ENCODE assay signal across 8 mouse cellular contexts in the genomic region with DNA sequence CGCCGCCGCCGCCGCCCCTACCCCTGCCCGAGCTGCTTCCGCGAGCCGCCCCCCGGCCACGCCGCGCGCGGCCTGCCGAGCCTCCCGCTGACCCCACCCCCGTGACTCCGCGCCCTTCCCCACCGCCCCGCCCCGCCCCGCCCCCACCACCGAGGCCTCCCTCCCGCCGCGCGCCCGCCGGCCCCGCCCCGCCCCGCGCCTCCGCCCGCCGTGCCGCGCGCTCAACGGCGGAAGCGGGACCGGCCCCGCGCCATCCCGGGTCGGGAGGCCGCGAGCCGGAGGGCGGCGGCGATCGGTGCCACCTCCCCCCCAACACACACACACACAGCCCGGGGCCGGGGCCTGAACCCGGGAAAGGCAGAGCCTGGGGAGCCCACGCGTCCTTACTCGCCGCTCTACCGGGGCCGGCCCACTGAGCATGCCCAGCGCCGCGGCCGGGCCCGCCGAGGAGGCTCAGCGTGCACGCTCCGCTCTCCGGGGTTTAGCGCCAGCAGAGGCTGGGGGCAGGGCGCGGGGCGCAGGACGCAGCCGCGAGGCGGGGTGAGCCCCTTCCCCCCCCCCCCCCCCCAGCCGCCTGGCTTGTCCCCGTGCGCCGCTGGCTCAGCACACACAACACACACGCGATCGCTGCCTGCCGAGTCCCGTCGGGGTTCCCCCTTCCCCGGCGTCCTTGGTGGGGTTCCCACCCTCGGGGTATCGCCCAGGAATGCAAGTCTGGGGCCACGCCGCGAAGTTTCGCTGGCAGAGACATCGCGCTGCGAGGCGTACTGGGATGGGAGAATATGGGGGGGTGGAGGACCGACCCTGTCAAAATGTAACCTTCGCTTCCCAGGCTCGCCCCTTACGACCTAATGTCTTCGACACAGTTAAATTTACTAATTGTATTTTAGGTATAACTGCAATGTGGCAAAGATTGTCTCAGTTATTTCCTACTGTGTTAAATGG. TPM values are rescaled to one million over a fixed set of nuclear protein-coding genes. Genes with fewer than 3 reads are reported as not detected.
DNase-seq lines count a peak whose midpoint lies in the region; ATAC-seq and TF ChIP-seq lines count a peak whose summit lies in the region.

Memo1 (minus strand) TSS at position 496 of the 945 bp plus-strand sequence.

- peak; percentile 92 for ATAC-seq in heart, embryonic 12.5 days (ENCODE audit: insufficient number of reproducible peaks, low FRiP score)
- peak; percentile 89 for ATAC-seq in kidney, postnatal 0 days (replicated peaks; ENCODE audit: low FRiP score, low read depth)
- ATAC-seq in liver, embryonic 12.5 days: peak; percentile 85
- ATAC-seq in stomach, embryonic 14.5 days (ENCODE audit: insufficient number of reproducible peaks, insufficient read depth, low FRiP score, low read depth): peak; percentile 89

- WGBS in heart, embryonic 12.5 days: 3% methylated on average over 50 of the region's 110 CpGs
- WGBS in kidney, postnatal 0 days: under 1% methylated on average over 59 of the region's 110 CpGs
- under 1% methylated on average over 45 of the region's 110 CpGs for WGBS in liver, embryonic 12.5 days (ENCODE audit: insufficient replicate concordance)
- WGBS in stomach, embryonic 14.5 days: under 1% methylated on average over 55 of the region's 110 CpGs

- DNase-seq in 3T3-L1 (ENCODE audit: low read depth, low spot score): peak; percentile 70
- peak; percentile 67 to 70 for DNase-seq in adrenal gland, postnatal 4 days (ENCODE audit: low spot score in 2 of 2)
- peak; percentile 89 for DNase-seq in kidney, postnatal 0 days (ENCODE audit: low spot score)
- DNase-seq in natural killer cell, adult 2 months (ENCODE audit: low spot score in 2 of 2): peak; percentile 44 to 66

- peak within 1 kb of the TSS; percentile 96 for H3K9ac ChIP-seq in heart, embryonic 12.5 days
- peak within 1 kb of the TSS; percentile 95 for H3K9ac ChIP-seq in kidney, postnatal 0 days (ENCODE audit: low read depth, low read length)
- H3K9ac ChIP-seq in liver, embryonic 12.5 days: peak within 1 kb of the TSS; percentile 97
- peak within 1 kb of the TSS; percentile 96 for H3K9ac ChIP-seq in stomach, embryonic 14.5 days (replicated peaks; ENCODE audit: low read depth, low read length)

- H3K27ac ChIP-seq in heart, embryonic 12.5 days (ENCODE audit: poor library complexity, severe bottlenecking): peak within 1 kb of the TSS; percentile 98
- peak within 1 kb of the TSS; percentile 98 for H3K27ac ChIP-seq in kidney, postnatal 0 days
- H3K27ac ChIP-seq in liver, embryonic 12.5 days: peak within 1 kb of the TSS; percentile 95
- peak within 1 kb of the TSS; percentile 98 for H3K27ac ChIP-seq in stomach, embryonic 14.5 days (ENCODE audit: low read length)

- H3K36me3 ChIP-seq in erythroblast, embryonic 14.5 days (ENCODE audit: control insufficient read depth): peaks cover 31% of the 10 kb centered on the region
- H3K36me3 ChIP-seq in heart, embryonic 12.5 days: peaks cover 17% of the 10 kb centered on the region
- peaks cover 3% of the 10 kb centered on the region; the same call in 1 of the 2 replicates for H3K36me3 ChIP-seq in kidney, postnatal 0 days (ENCODE audit: insufficient read depth, low read length)
- peaks cover 25% of the 10 kb centered on the region for H3K36me3 ChIP-seq in liver, embryonic 12.5 days
- peaks cover 6% of the 10 kb centered on the region; the same call in 1 of the 2 replicates for H3K36me3 ChIP-seq in stomach, embryonic 14.5 days (ENCODE audit: control insufficient read depth, insufficient read depth, low read length)

- H3K4me1 ChIP-seq in erythroblast, embryonic 14.5 days (ENCODE audit: control insufficient read depth): peaks cover 42% of the 10 kb centered on the region
- peaks cover 22% of the 10 kb centered on the region for H3K4me1 ChIP-seq in heart, embryonic 12.5 days (replicated peaks)
- 0 out of 2 replicates have a peak, but pooled peaks cover 8% of the 10 kb centered on the region for H3K4me1 ChIP-seq in kidney, postnatal 0 days (replicated peaks; ENCODE audit: insufficient read depth, low read length)
- peaks cover 40% of the 10 kb centered on the region for H3K4me1 ChIP-seq in liver, embryonic 12.5 days
- H3K4me1 ChIP-seq in stomach, embryonic 14.5 days (ENCODE audit: control insufficient read depth, insufficient read depth, low read length): peaks cover 15% of the 10 kb centered on the region; the same call in 1 of the 2 replicates

- H3K9me3 ChIP-seq in erythroblast, embryonic 14.5 days (ENCODE audit: control insufficient read depth, low read length): no peaks in the 10 kb centered on the region
- H3K9me3 ChIP-seq in heart, embryonic 12.5 days (replicated peaks): no peaks in the 10 kb centered on the region
- H3K9me3 ChIP-seq in kidney, postnatal 0 days (replicated peaks; ENCODE audit: low read length): no peaks in the 10 kb centered on the region
- H3K9me3 ChIP-seq in liver, embryonic 12.5 days (replicated peaks): no peaks in the 10 kb centered on the region
- H3K9me3 ChIP-seq in stomach, embryonic 14.5 days (ENCODE audit: control insufficient read depth, low read depth, low read length): no peaks in the 10 kb centered on the region

- peak within 1 kb of the TSS; percentile 85 for H3K4me2 ChIP-seq in heart, embryonic 12.5 days
- H3K4me2 ChIP-seq in kidney, postnatal 0 days (ENCODE audit: low read length): peak within 1 kb of the TSS; percentile 66
- peak within 1 kb of the TSS; percentile 92 for H3K4me2 ChIP-seq in liver, embryonic 12.5 days
- H3K4me2 ChIP-seq in stomach, embryonic 14.5 days (replicated peaks; ENCODE audit: low read depth, low read length): peak within 1 kb of the TSS; percentile 69

- no peaks in the 10 kb centered on the region for H3K27me3 ChIP-seq in erythroblast, embryonic 14.5 days (ENCODE audit: control insufficient read depth)
- H3K27me3 ChIP-seq in heart, embryonic 12.5 days (replicated peaks): no peaks in the 10 kb centered on the region
- no peaks in the 10 kb centered on the region for H3K27me3 ChIP-seq in kidney, postnatal 0 days (ENCODE audit: insufficient read depth, low read length)
- no peaks in the 10 kb centered on the region for H3K27me3 ChIP-seq in liver, embryonic 12.5 days (replicated peaks)
- H3K27me3 ChIP-seq in stomach, embryonic 14.5 days (ENCODE audit: control insufficient read depth, insufficient read depth, low read length): no peaks in the 10 kb centered on the region

- H3K4me3 ChIP-seq in erythroblast, embryonic 14.5 days (replicated peaks): peak within 1 kb of the TSS; percentile 98
- peak within 1 kb of the TSS; percentile 69 for H3K4me3 ChIP-seq in heart, embryonic 12.5 days
- H3K4me3 ChIP-seq in kidney, postnatal 0 days (replicated peaks; ENCODE audit: low read depth, low read length): peak within 1 kb of the TSS; percentile 92
- H3K4me3 ChIP-seq in liver, embryonic 12.5 days: peak within 1 kb of the TSS; percentile 96
- H3K4me3 ChIP-seq in stomach, embryonic 14.5 days (ENCODE audit: low read depth, low read length): peak within 1 kb of the TSS; percentile 87

- TF ChIP-seq CTCF in kidney, postnatal 0 days (IDR thresholded peaks at IDR 0.05; ENCODE audit: low read depth): no peak

RNA-seq across cellular contexts. Expression of gene Memo1, which starts in this region (rescaled TPM):
- 10 to 100 TPM; 88.3 to 94.1 TPM for total RNA-seq in adrenal gland, postnatal 4 days (2021)
- 13.0 and 18.4 TPM in 2 replicates for polyA plus RNA-seq in erythroblast, embryonic 14.5 days (2012)
- polyA plus RNA-seq in heart, embryonic 12.5 days (2016; fragmentation: Nextera tagmentation; extraction: Ambion mirVana): 66.1 and 66.9 TPM in 2 replicates
- polyA plus RNA-seq in kidney, postnatal 0 days (2015; fragmentation: Nextera tagmentation; extraction: Ambion mirVana): 69.3 and 71.4 TPM in 2 replicates
- 97.7 and 98.5 TPM in 2 replicates for polyA plus RNA-seq in liver, embryonic 12.5 days (2016; fragmentation: Nextera tagmentation; extraction: Ambion mirVana)
- polyA plus RNA-seq in stomach, embryonic 14.5 days (2014; fragmentation: Nextera tagmentation; extraction: Ambion mirVana): 94.8 and 105 TPM in 2 replicates

Comparison
In these comparisons a context has a peak if more than half of its experiments do, and no peak if none do; other contexts are left out.
1. Peak in every context shown above with its lines: DNase-seq, ATAC-seq, H3K4me3 ChIP-seq and H3K27ac ChIP-seq.